9 mouse cellular contexts compared by ENCODE assay signal in genomic region chr11:101963473-101964291, GRCm38 (mm10). TPM values are rescaled to one million over a fixed set of nuclear protein-coding genes. Genes with fewer than 3 reads are reported as not detected.
DNase-seq lines count a peak whose midpoint lies in the region; ATAC-seq and TF ChIP-seq lines count a peak whose summit lies in the region.
"Had no signal": no experiment of that assay in that cellular context is flagged by ENCODE, and none has a peak within 500 bp of the region (broad histone marks: within the 10 kb centered on the region; RNA-seq: fewer than 3 reads in every experiment).

No protein-coding gene starts in this region.

- H3K27ac ChIP-seq in spleen, adult 2 months (ENCODE audit: insufficient read depth, low read length), result no peak overlapping the region
- H3K27ac ChIP-seq in liver, embryonic 14.5 days, result no peak overlapping the region

- intact Hi-C loops in heart, postnatal 14 days (cut with DNase I), result no loop called here

- H3K9me3 ChIP-seq in liver, embryonic 14.5 days (ENCODE audit: control insufficient read depth, low read length), result no peaks in the 10 kb centered on the region

- no peaks in the 10 kb centered on the region for H3K36me3 ChIP-seq in spleen, adult 2 months (ENCODE audit: control insufficient read depth, insufficient read depth, low read length)
- no peaks in the 10 kb centered on the region for H3K36me3 ChIP-seq in liver, embryonic 14.5 days (replicated peaks; ENCODE audit: control insufficient read depth, insufficient read depth, low read depth)
- H3K36me3 ChIP-seq in splenic B cell, adult 2 months (ENCODE audit: control insufficient read depth, insufficient read depth, low read length, poor library complexity, severe bottlenecking), result no peaks in the 10 kb centered on the region

- DNase-seq in adrenal gland, adult (ENCODE audit: inconsistent age in 2 of 2, low spot score in 1 of 2), result peak; percentile 50 to 77
- DNase-seq in adrenal gland, adult 8-10 months, result no peak
- DNase-seq in spleen, adult 2 months (ENCODE audit: low read depth in 1 of 2, low spot score in 2 of 2), result no peak
- no peak for DNase-seq in spleen, postnatal 36 days (ENCODE audit: low spot score in 2 of 2)
- DNase-seq in heart, postnatal 14 days, result peak; percentile 50 to 51
- no peak for DNase-seq in liver, embryonic 14.5 days (ENCODE audit: low read depth in 3 of 3, low spot score in 3 of 3)
- DNase-seq in splenic B cell, adult 2 months (ENCODE audit: low read depth, low spot score), result peak; percentile 47
- no peak for DNase-seq in layer of hippocampus, adult 18-20 months (ENCODE audit: low spot score in 2 of 2)

- TF ChIP-seq CTCF in spleen, adult 2 months (IDR thresholded peaks at IDR 0.05; ENCODE audit: extremely low read depth, insufficient read depth, insufficient read length, insufficient replicate concordance), result no peak
- no peak for TF ChIP-seq CTCF in liver, embryonic 14.5 days (IDR thresholded peaks at IDR 0.05; ENCODE audit: low read depth)

- 1% methylated on average over 78 of the region's 78 CpGs for WGBS in spleen, adult 2 months
- under 1% methylated on average over 78 of the region's 78 CpGs for WGBS in liver, embryonic 14.5 days (ENCODE audit: insufficient replicate concordance)

- H3K27me3 ChIP-seq in spleen, adult 2 months (ENCODE audit: control insufficient read depth, insufficient read depth, low read length), result peaks cover 14% of the 10 kb centered on the region
- H3K27me3 ChIP-seq in liver, embryonic 14.5 days (ENCODE audit: control insufficient read depth, insufficient read depth, low read length), result peaks cover 55% of the 10 kb centered on the region
- H3K27me3 ChIP-seq in splenic B cell, adult 2 months (ENCODE audit: control insufficient read depth, insufficient read depth, low read length, poor library complexity, severe bottlenecking), result no peaks in the 10 kb centered on the region

- no peak for ATAC-seq in liver, embryonic 14.5 days (ENCODE audit: insufficient read depth)

- TF ChIP-seq POLR2A in spleen, adult 2 months (IDR thresholded peaks at IDR 0.05; ENCODE audit: low read depth, low read length), result no peak

- H3K4me1 ChIP-seq in spleen, adult 2 months (ENCODE audit: control insufficient read depth, insufficient read depth, insufficient read length), result peaks cover 14% of the 10 kb centered on the region
- no peaks in the 10 kb centered on the region for H3K4me1 ChIP-seq in liver, embryonic 14.5 days (replicated peaks; ENCODE audit: control insufficient read depth in 2 of 2, insufficient read depth in 2 of 2, low read length in 1 of 2)

- peak overlapping the region; percentile 53 for H3K4me2 ChIP-seq in liver, embryonic 14.5 days (ENCODE audit: low read depth)

- H3K4me3 ChIP-seq in spleen, adult 2 months (ENCODE audit: extremely low read depth, insufficient read depth, insufficient read length), result peak overlapping the region; percentile 43; the same call in 1 of the 2 replicates
- peak overlapping the region in 1 of 2 experiments; percentile 37; a peak in 2 of 4 replicates for H3K4me3 ChIP-seq in liver, embryonic 14.5 days (ENCODE audit: insufficient read depth in 1 of 2, low read depth in 2 of 2, low read length in 2 of 2)

- no peak overlapping the region for H3K9ac ChIP-seq in liver, embryonic 14.5 days (replicated peaks)

- no peak for TF ChIP-seq EP300 in liver, embryonic 14.5 days (IDR thresholded peaks at IDR 0.05; ENCODE audit: low read depth)

RNA-seq across cellular contexts. Expression of gene Sost, which starts 3.1 kb away (rescaled TPM):
- total RNA-seq in adrenal gland, adult 8-10 months (2022), result not detected
- polyA plus RNA-seq in spleen, adult 2 months (2012; rRNA removed), result 0.05 and 0.20 TPM in 2 replicates
- total RNA-seq in heart, postnatal 14 days (2021), result 1 to 10 TPM in 1 of 2 experiments, under 1 TPM in 1; 0.68 to 1.3 TPM
- 0.04 and 0.12 TPM in 2 replicates for polyA plus RNA-seq in liver, embryonic 14.5 days (2012; rRNA removed)
- polyA plus RNA-seq in liver, embryonic 14.5 days (2014; fragmentation: Nextera tagmentation; extraction: Ambion mirVana), result not detected in 2 replicates
- total RNA-seq in layer of hippocampus, adult 18-20 months (2021), result under 1 TPM in 1 of 2 experiments, not detected in 1; 0.15 TPM

RNA-seq across cellular contexts. Expression of gene Cfap97d1, which starts 20.4 kb away (rescaled TPM):
- total RNA-seq in adrenal gland, adult 8-10 months (2022), result not detected
- not detected in 2 replicates for polyA plus RNA-seq in spleen, adult 2 months (2012; rRNA removed)
- not detected for total RNA-seq in heart, postnatal 14 days (2021)
- not detected in 2 replicates for polyA plus RNA-seq in liver, embryonic 14.5 days (2012; rRNA removed)
- polyA plus RNA-seq in liver, embryonic 14.5 days (2014; fragmentation: Nextera tagmentation; extraction: Ambion mirVana), result not detected in 2 replicates
- total RNA-seq in layer of hippocampus, adult 18-20 months (2021), result not detected
- total RNA-seq: gastrocnemius, postnatal 4 days had no signal

RNA-seq across cellular contexts. Expression of gene Dusp3, which starts 23.1 kb away (rescaled TPM):
- 100 to 1,000 TPM; 110 to 201 (median 145) TPM for total RNA-seq in adrenal gland, adult 8-10 months (2022)
- 46.5 and 65.0 TPM in 2 replicates for polyA plus RNA-seq in spleen, adult 2 months (2012; rRNA removed)
- 100 to 1,000 TPM; 130 to 137 TPM for total RNA-seq in heart, postnatal 14 days (2021)
- 3.3 and 4.8 TPM in 2 replicates for polyA plus RNA-seq in liver, embryonic 14.5 days (2012; rRNA removed)
- 6.3 and 7.2 TPM in 2 replicates for polyA plus RNA-seq in liver, embryonic 14.5 days (2014; fragmentation: Nextera tagmentation; extraction: Ambion mirVana)
- total RNA-seq in layer of hippocampus, adult 18-20 months (2021), result 100 to 1,000 TPM; 158 TPM

Comparison
In these comparisons a context has a peak if more than half of its experiments do, and no peak if none do; other contexts are left out.
1. DNase-seq: peak in adrenal gland, adult (2 of 2), heart, postnatal 14 days (2 of 2) and splenic B cell, adult 2 months (single experiment); none in adrenal gland, adult 8-10 months (single experiment), spleen, adult 2 months (0 of 2), spleen, postnatal 36 days (0 of 2), liver, embryonic 14.5 days (0 of 3) and layer of hippocampus, adult 18-20 months (0 of 2).